Mouse (Mus musculus) limb, embryonic 12.5 days (tissue): ENCODE results near the gene Ak6. TPM values are rescaled to one million over a fixed set of nuclear protein-coding genes. Genes with fewer than 3 reads are reported as not detected.
A peak's percentile ranks its signal among the peaks of the same experiment; 100 is the strongest.

Experiments
- ATAC-seq: fragments of 200-750 bp; cut with Nextera tagmentation; 2 replicates; pipeline ENCODE4 v1.8.0; 2017; ENCODE audit warnings: low read depth, moderate TSS enrichment; ENCODE audit not compliant: insufficient number of reproducible peaks, insufficient read depth, low FRiP score, low TSS enrichment
- H3K27ac ChIP-seq: fragments of 300-500 bp; sonication (generic); 2 replicates; pipeline ENCODE4 v1.5.1; 2016; ENCODE audit warnings: mild to moderate bottlenecking, moderate library complexity
- H3K27me3 ChIP-seq: fragments of 300-500 bp; sonication (generic); 2 replicates; pipeline ENCODE4 v1.6.1; 2016; ENCODE audit warnings: mild to moderate bottlenecking, moderate library complexity
- H3K36me3 ChIP-seq: fragments of 300-500 bp; sonication (generic); 2 replicates; pipeline ENCODE4 v1.6.1; 2016; ENCODE audit warnings: mild to moderate bottlenecking, moderate library complexity
- H3K4me1 ChIP-seq: fragments of 300-500 bp; sonication (generic); replicated peaks from 2 replicates; pipeline ENCODE4 v1.6.1; 2016
- H3K4me2 ChIP-seq: fragments of 300-500 bp; sonication (generic); 2 replicates; pipeline ENCODE4 v1.6.1; 2016; ENCODE audit warnings: mild to moderate bottlenecking, moderate library complexity
- H3K4me3 ChIP-seq: fragments of 300-500 bp; sonication (generic); replicated peaks from 2 replicates; pipeline ENCODE4 v1.5.1; 2016; ENCODE audit warnings: mild to moderate bottlenecking
- H3K9ac ChIP-seq: fragments of 300-500 bp; sonication (generic); replicated peaks from 2 replicates; pipeline ENCODE4 v1.6.1; 2016; ENCODE audit warnings: mild to moderate bottlenecking, moderate library complexity
- H3K9me3 ChIP-seq: fragments of 300-500 bp; sonication (generic); 2 replicates; pipeline ENCODE4 v1.6.1; 2016; ENCODE audit warnings: mild to moderate bottlenecking, moderate library complexity
- WGBS: fragments of 180-500 bp; shearing (Covaris S2); methylation state at CpG from one replicate; pipeline ENCODE4 v1.1.7; 2016; 5-methylcytosine and 5-hydroxymethylcytosine counted together
- polyA plus RNA-seq: library from polyadenylated mRNA; unstranded; fragments of >200 nt; fragmentation: Nextera tagmentation; extraction: Ambion mirVana; gene quantifications from 2 replicates; pipeline ENCODE4 v1.2.1, GENCODE M21; 2016

The Ak6 gene
- 281 and 291 TPM in 2 replicates for polyA plus RNA-seq

DNA sequence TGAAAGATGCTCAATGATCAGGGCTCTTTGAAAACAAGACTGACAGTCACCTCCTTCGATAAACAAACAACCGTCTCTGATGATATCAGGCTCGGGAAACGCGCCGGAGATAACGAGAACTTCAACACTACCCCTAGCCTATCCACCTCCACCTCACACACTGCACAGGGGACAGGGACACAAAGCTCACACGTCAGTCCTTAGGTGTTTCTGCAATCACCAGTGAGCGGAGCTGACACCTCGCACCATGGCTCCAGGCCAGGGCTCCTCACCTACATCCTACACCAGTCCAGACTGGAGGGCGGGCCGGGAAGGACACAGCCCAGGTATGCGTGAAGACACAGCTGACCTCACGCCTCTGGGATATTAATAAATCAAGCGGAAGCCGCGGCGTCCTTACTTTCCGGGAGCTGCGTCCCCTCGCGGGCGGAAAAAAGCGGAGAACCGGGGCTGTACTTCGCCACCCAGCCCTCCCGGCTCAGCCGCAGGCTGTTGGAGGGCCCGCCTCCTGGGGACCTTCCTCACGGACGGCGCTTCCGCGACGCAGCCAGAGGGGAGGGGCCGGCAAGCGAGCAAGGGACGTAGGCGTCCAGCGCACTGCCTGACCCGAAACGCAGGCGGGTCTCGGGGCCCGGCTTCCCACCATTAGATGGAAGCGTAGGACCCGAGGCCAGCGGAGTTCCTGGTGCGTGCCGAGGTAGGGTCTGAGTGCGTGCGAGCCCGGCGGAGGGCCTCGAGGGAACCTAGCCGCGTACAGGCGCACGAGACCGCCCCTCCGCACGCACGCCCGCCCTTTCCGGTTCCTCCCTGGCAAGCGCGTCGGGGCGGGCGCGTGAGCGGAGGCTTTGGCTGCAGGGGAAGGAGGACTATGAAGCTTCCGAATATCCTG, at the start of gene Ak6, which contains the start of gene Rad17:
Ak6 (plus strand) TSS at position 430 of the 889 bp plus-strand sequence.
Rad17 (minus strand) TSS at position 502 of the 889 bp plus-strand sequence.
- H3K9ac ChIP-seq, result peak within 1 kb of the TSS; percentile 91
- under 1% methylated on average over 72 of the region's 73 CpGs for WGBS
- peak within 1 kb of the TSS; percentile 87 for H3K4me2 ChIP-seq
- H3K9me3 ChIP-seq, result no peaks in the 10 kb centered on the region
- peak within 1 kb of the TSS; percentile 90 for H3K4me3 ChIP-seq
- peaks cover 8% of the 10 kb centered on the region for H3K4me1 ChIP-seq
- H3K36me3 ChIP-seq, result peaks cover 36% of the 10 kb centered on the region
- peak within 1 kb of the TSS; percentile 95 for H3K27ac ChIP-seq
- ATAC-seq, result peak; percentile 97
- H3K27me3 ChIP-seq, result no peaks in the 10 kb centered on the region

DNA sequence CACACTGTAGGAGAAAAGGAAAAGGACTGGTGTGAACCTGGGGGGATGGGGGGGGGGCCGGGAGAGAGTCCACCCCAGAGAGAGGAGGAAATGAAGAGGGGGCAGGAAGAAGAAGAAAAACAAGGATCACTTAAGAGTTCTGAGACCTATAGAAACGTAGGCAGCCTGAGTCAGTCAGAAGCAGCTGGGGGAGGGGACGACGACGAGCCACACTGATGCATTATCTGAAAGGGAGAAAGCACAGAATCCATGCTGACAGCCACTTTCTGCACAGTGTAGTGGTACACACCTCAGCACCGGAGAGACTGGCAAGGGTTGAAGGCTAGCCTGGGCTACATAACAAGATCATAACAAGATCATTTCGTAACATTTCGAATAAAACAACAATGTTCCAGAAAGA, 49.7 kb upstream of the Ak6 start:
- Histone ChIP-seq H3K27me3 (no peaks in the 10 kb centered on the region), H3K9ac (no peak overlapping the region), H3K36me3 (no peaks in the 10 kb centered on the region), H3K4me3 (no peak overlapping the region), H3K27ac (no peak overlapping the region), H3K4me2 (no peak overlapping the region), H3K9me3 (no peaks in the 10 kb centered on the region), H3K4me1 (peaks cover 8% of the 10 kb centered on the region; the same call in 1 of the 2 replicates)
- WGBS, result 56% methylated on average over 8 of the region's 8 CpGs
- no peak for ATAC-seq

DNA sequence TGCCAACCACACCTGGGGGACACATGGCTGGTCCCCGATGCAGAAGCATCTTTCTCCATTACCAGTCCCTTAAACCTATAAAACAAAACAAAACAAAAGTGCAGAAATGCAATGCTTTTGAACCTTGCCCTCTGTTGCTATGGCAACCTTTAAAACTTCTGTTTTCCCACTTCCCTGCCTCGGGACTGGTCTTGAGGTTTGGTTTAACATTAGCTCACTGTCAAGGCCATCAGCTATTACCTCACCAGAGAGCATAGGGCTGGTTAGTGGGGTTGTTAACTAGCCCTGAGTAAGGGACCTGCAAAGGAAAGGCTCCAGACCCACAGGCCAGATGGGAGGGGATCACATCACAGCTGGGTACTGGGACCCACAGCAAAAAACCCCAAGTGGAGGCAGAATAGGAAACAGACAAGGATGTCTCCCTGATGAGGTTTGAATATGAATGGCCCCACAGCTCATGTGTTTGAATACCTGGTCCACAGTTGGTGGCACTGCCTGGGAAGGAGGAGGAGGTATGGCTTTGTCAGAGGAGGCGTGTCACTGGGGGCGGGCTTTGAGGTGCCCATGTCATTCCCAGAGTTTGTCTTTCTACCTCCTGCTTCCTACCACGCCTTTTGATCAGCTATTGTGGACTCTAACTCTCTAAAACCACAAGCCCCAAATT, 48.4 kb upstream of the Ak6 start:
- no peaks in the 10 kb centered on the region for H3K9me3 ChIP-seq
- no peaks in the 10 kb centered on the region for H3K27me3 ChIP-seq
- no peaks in the 10 kb centered on the region for H3K4me1 ChIP-seq
- no peak overlapping the region for H3K9ac ChIP-seq
- H3K36me3 ChIP-seq, result no peaks in the 10 kb centered on the region
- H3K4me3 ChIP-seq, result no peak overlapping the region
- no peak overlapping the region for H3K27ac ChIP-seq
- H3K4me2 ChIP-seq, result no peak overlapping the region
- no peak for ATAC-seq
- 70% methylated on average over 5 of the region's 5 CpGs for WGBS

DNA sequence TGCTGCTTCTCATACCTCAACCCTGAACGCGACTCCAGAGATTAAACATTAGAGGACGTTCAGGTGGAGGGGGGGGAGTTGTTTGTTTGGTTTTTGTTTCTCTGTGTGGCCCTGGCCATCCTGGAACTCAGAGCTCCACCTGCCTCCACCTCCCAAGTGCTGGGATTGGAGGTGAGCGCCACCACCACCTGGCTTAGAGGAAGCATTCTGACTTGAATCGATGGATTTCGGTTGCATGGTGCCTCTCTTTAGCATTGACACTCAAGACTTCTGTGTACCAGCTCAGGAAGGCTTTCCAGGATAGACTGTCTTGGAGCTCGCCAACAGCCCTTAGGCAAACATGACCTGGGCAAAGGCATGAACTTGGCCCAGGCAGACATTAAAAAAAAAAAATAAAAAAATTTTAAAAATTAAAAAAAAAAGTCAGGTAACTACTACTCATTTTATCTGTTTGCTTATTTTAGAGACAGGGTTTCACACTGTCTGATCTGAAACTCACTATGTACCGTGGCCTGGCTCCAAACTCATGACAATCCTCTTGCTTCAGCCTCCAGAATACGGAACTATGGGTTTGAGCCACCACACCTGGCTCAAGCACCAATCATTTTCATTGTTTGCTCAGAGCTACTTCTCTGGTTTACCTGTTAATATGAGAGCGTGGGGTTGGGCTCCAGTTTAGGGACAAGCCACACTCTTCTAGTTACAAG, 47.6 kb upstream of the Ak6 start:
- WGBS, result 91% methylated on average over 10 of the region's 10 CpGs
- H3K36me3 ChIP-seq, result no peaks in the 10 kb centered on the region
- H3K9me3 ChIP-seq, result peaks cover 7% of the 10 kb centered on the region; the same call in 1 of the 2 replicates
- no peaks in the 10 kb centered on the region for H3K4me1 ChIP-seq
- H3K4me3 ChIP-seq, result no peak overlapping the region
- ATAC-seq, result no peak
- no peak overlapping the region for H3K9ac ChIP-seq
- no peak overlapping the region for H3K27ac ChIP-seq
- no peak overlapping the region for H3K4me2 ChIP-seq
- no peaks in the 10 kb centered on the region for H3K27me3 ChIP-seq

DNA sequence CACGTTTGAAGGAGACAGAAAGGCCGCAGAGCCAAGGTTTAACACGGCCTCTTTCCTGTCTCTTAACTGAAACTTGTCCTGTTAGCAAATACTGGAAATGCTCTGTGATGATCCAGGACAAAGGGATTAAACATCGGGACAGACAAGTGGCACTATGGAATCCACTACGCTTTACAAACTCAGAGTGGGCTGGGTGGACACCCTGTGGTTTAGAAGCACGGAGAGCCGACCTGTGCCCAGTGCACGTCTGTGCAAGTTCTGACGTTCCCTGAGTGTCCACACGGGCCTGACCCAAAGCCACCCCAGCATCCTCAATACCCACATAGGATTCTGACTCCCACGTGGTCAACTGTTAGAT, 47.1 kb upstream of the Ak6 start:
- no peak for ATAC-seq
- Histone ChIP-seq H3K4me1 (no peaks in the 10 kb centered on the region), H3K27ac (no peak overlapping the region), H3K36me3 (no peaks in the 10 kb centered on the region), H3K9me3 (peaks cover 7% of the 10 kb centered on the region; the same call in 1 of the 2 replicates), H3K9ac (no peak overlapping the region), H3K4me2 (no peak overlapping the region), H3K4me3 (no peak overlapping the region), H3K27me3 (no peaks in the 10 kb centered on the region)
- 90% methylated on average over 11 of the region's 11 CpGs for WGBS

- H3K9ac ChIP-seq, result no peak overlapping the region
- no peak for ATAC-seq
- H3K27ac ChIP-seq, result no peak overlapping the region
- H3K36me3 ChIP-seq, result no peaks in the 10 kb centered on the region
- H3K27me3 ChIP-seq, result no peaks in the 10 kb centered on the region
- H3K4me1 ChIP-seq, result no peaks in the 10 kb centered on the region
- H3K4me2 ChIP-seq, result no peak overlapping the region
- WGBS, result 61% methylated on average over 1 of the region's 1 CpGs
- peaks cover 7% of the 10 kb centered on the region; the same call in 1 of the 2 replicates for H3K9me3 ChIP-seq
- H3K4me3 ChIP-seq, result no peak overlapping the region
Measured at GRCm38 (mm10) chr13:100605845-100606244, 44.9 kb upstream of the Ak6 start.

GRCm38 (mm10) chr13:100607756-100608155, 43.0 kb upstream of the Ak6 start:
- no peak overlapping the region for H3K4me3 ChIP-seq
- no peaks in the 10 kb centered on the region for H3K36me3 ChIP-seq
- WGBS, result 87% methylated on average over 8 of the region's 8 CpGs
- H3K4me1 ChIP-seq, result no peaks in the 10 kb centered on the region
- no peak for ATAC-seq
- no peak overlapping the region for H3K9ac ChIP-seq
- peaks cover 7% of the 10 kb centered on the region; the same call in 1 of the 2 replicates for H3K9me3 ChIP-seq
- no peak overlapping the region for H3K4me2 ChIP-seq
- no peak overlapping the region for H3K27ac ChIP-seq
- H3K27me3 ChIP-seq, result no peaks in the 10 kb centered on the region

- no peak for ATAC-seq
- WGBS, result 91% methylated on average over 13 of the region's 13 CpGs
Measured at GRCm38 (mm10) chr13:100611266-100611665, 39.5 kb upstream of the Ak6 start.

DNA sequence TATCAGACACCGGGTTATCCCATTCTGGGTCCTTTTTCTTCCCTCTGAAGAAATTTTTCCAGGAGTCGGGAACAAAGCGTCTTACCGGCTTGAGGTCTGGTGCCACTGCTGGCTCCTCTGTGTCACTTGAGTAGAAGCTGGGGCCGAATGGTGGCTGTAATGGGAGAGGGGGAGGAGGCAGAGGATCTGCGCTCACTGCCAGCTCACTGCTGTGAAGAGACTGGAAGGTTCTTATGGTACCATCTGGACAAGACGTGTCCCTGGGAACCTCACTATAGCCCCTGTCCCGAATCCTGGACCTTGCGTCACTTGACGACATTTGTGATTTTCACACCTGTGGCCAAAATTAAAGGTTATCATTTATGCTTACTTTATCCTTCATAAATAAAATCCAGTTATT, 38.5 kb upstream of the Ak6 start:
- H3K36me3 ChIP-seq, result no peaks in the 10 kb centered on the region
- no peak for ATAC-seq
- no peak overlapping the region for H3K4me3 ChIP-seq
- no peak overlapping the region for H3K27ac ChIP-seq
- H3K9me3 ChIP-seq, result peaks cover 7% of the 10 kb centered on the region; the same call in 1 of the 2 replicates
- peaks cover 8% of the 10 kb centered on the region; the same call in 1 of the 2 replicates for H3K4me1 ChIP-seq
- no peak overlapping the region for H3K9ac ChIP-seq
- WGBS, result 92% methylated on average over 10 of the region's 10 CpGs
- peaks cover 17% of the 10 kb centered on the region for H3K27me3 ChIP-seq
- no peak overlapping the region for H3K4me2 ChIP-seq

More at GRCm38 (mm10) chr13:100611266-100611665, 39.5 kb upstream of the Ak6 start:
- no peak overlapping the region for H3K4me2 ChIP-seq
- H3K36me3 ChIP-seq, result no peaks in the 10 kb centered on the region
- peaks cover 9% of the 10 kb centered on the region for H3K27me3 ChIP-seq
- H3K4me1 ChIP-seq, result peaks cover 1% of the 10 kb centered on the region; the same call in 1 of the 2 replicates
- H3K4me3 ChIP-seq, result no peak overlapping the region
- H3K9me3 ChIP-seq, result peaks cover 7% of the 10 kb centered on the region; the same call in 1 of the 2 replicates
- H3K27ac ChIP-seq, result no peak overlapping the region
- H3K9ac ChIP-seq, result no peak overlapping the region

GRCm38 (mm10) chr13:100612903-100613302, 37.9 kb upstream of the Ak6 start:
- Histone ChIP-seq H3K36me3 (peaks cover 6% of the 10 kb centered on the region; the same call in 1 of the 2 replicates), H3K4me1 (peaks cover 8% of the 10 kb centered on the region; the same call in 1 of the 2 replicates), H3K9ac (no peak overlapping the region), H3K4me2 (no peak overlapping the region), H3K4me3 (no peak overlapping the region), H3K27ac (no peak overlapping the region), H3K27me3 (peaks cover 22% of the 10 kb centered on the region), H3K9me3 (peaks cover 3% of the 10 kb centered on the region; the same call in 1 of the 2 replicates)
- 55% methylated on average over 2 of the region's 2 CpGs for WGBS
- ATAC-seq, result no peak
